Mouse (Mus musculus) 3T3-L1 (cell line): Measurements from ENCODE around the gene Cdk19.
A peak's percentile ranks its signal among the peaks of the same experiment; 100 is the strongest.
"Not testable (repeated sequence)": the region's sequence is repeated elsewhere in the genome, so short reads cannot be mapped to it uniquely, and the experiment has no call there.

ENCODE experiments used
- DNase-seq: peaks from one replicate; pipeline ENCODE4 v3.0.0-alpha.2; 2015; ENCODE audit warnings: low read depth, low spot score

Cdk19 gene

GRCm38 (mm10) chr10:40385397-40385796 is 46.0 kb downstream of the Cdk19 start:
- no peak for DNase-seq

GRCm38 (mm10) chr10:40386126-40386525 is 46.8 kb downstream of the Cdk19 start:
- DNase-seq = no peak

GRCm38 (mm10) chr10:40393447-40394143 is 54.2 kb downstream of the Cdk19 start:
- DNase-seq = no peak

GRCm38 (mm10) chr10:40398842-40399241 is 59.5 kb downstream of the Cdk19 start:
- no peak for DNase-seq

- no peak for DNase-seq
These were observed 60.0 kb downstream of the Cdk19 start for GRCm38 (mm10) chr10:40399328-40399727.

- no peak for DNase-seq
These were observed 60.9 kb downstream of the Cdk19 start for GRCm38 (mm10) chr10:40400293-40400692.

GRCm38 (mm10) chr10:40406655-40407054 is 67.3 kb downstream of the Cdk19 start:
- no peak for DNase-seq

- no peak for DNase-seq
These were observed 70.0 kb downstream of the Cdk19 start for GRCm38 (mm10) chr10:40409336-40409735.

- DNase-seq = no peak
These were observed 72.0 kb downstream of the Cdk19 start for GRCm38 (mm10) chr10:40411370-40411769.

- DNase-seq = peak; percentile 98
These were observed 77.6 kb downstream of the Cdk19 start for GRCm38 (mm10) chr10:40416944-40417343.

GRCm38 (mm10) chr10:40419841-40420240 is 80.5 kb downstream of the Cdk19 start:
- DNase-seq = no peak

GRCm38 (mm10) chr10:40420703-40421102 is 81.3 kb downstream of the Cdk19 start:
- no peak for DNase-seq

GRCm38 (mm10) chr10:40421724-40422123 is 82.4 kb downstream of the Cdk19 start:
- no peak for DNase-seq

GRCm38 (mm10) chr10:40422696-40423095 is 83.3 kb downstream of the Cdk19 start:
- DNase-seq = no peak

- DNase-seq = not testable (repeated sequence)
These were observed 85.1 kb downstream of the Cdk19 start for GRCm38 (mm10) chr10:40424428-40424827.

- DNase-seq = no peak
These were observed 86.1 kb downstream of the Cdk19 start for GRCm38 (mm10) chr10:40425243-40426095.

- DNase-seq = no peak
These were observed 86.7 kb downstream of the Cdk19 start for GRCm38 (mm10) chr10:40426096-40426450.

- no peak for DNase-seq
These were observed 89.3 kb downstream of the Cdk19 start for GRCm38 (mm10) chr10:40428633-40429032.

GRCm38 (mm10) chr10:40429081-40429480 is 89.7 kb downstream of the Cdk19 start:
- DNase-seq = peak; percentile 11

- no peak for DNase-seq
These were observed 90.8 kb downstream of the Cdk19 start for GRCm38 (mm10) chr10:40430209-40430608.

GRCm38 (mm10) chr10:40431957-40432356 is 92.6 kb downstream of the Cdk19 start:
- no peak for DNase-seq

- no peak for DNase-seq
These were observed 93.0 kb downstream of the Cdk19 start for GRCm38 (mm10) chr10:40432375-40432774.

GRCm38 (mm10) chr10:40435402-40435801 is 96.0 kb downstream of the Cdk19 start:
- DNase-seq = no peak
